Mouse (Mus musculus): ENCODE data around the gene Srsf2. TPM values are rescaled to one million over a fixed set of nuclear protein-coding genes. Genes with fewer than 3 reads are reported as not detected.
A peak's percentile ranks its signal among the peaks of the same experiment; 100 is the strongest.
"Not testable (repeated sequence)": the region's sequence is repeated elsewhere in the genome, so short reads cannot be mapped to it uniquely, and the experiment has no call there.

Gene Srsf2
- total RNA-seq, 2 experiments from 2014 or later = 222 to 286 TPM

GRCm38 (mm10) chr11:116854279-116854678, 1.4 kb upstream of the Srsf2 start:
- no peak for DNase-seq

GRCm38 (mm10) chr11:116853512-116853928, 626 bp upstream of the Srsf2 start:
- peak; percentile 99 for DNase-seq

- DNase-seq = peak; percentile 91
Measured at GRCm38 (mm10) chr11:116852291-116852890, 503 bp downstream of the Srsf2 start, which contains the start of gene Mfsd11. TSS of gene Mfsd11 (plus strand) at chr11:116852440.

- no peak for DNase-seq
Measured at GRCm38 (mm10) chr11:116851576-116852290, 1.2 kb downstream of the Srsf2 start.

GRCm38 (mm10) chr11:116850833-116851477, 1.9 kb downstream of the Srsf2 start:
- DNase-seq = no peak

- DNase-seq = no peak
Measured at GRCm38 (mm10) chr11:116850085-116850484, 2.8 kb downstream of the Srsf2 start.

- no peak for DNase-seq
Measured at GRCm38 (mm10) chr11:116849587-116849986, 3.3 kb downstream of the Srsf2 start.

GRCm38 (mm10) chr11:116848877-116849178, 4.1 kb downstream of the Srsf2 start:
- DNase-seq = not testable (repeated sequence)

GRCm38 (mm10) chr11:116848086-116848876, 4.6 kb downstream of the Srsf2 start:
- DNase-seq = no peak

- no peak for DNase-seq
Measured at GRCm38 (mm10) chr11:116847187-116848085, 5.5 kb downstream of the Srsf2 start.

GRCm38 (mm10) chr11:116846593-116847181, 6.2 kb downstream of the Srsf2 start:
- DNase-seq = no peak

- DNase-seq = peak; percentile 97
Measured at GRCm38 (mm10) chr11:116843261-116844233, 9.3 kb downstream of the Srsf2 start, which contains the start of the genes Mettl23 and Jmjd6. TSS of gene Mettl23 (plus strand) at chr11:116843278. TSS of gene Jmjd6 (minus strand) at chr11:116843449.

- DNase-seq = peak; percentile 78
Measured at GRCm38 (mm10) chr11:116842531-116843260, 10.2 kb downstream of the Srsf2 start.

- DNase-seq = no peak
Measured at GRCm38 (mm10) chr11:116840748-116841147, 12.1 kb downstream of the Srsf2 start.

GRCm38 (mm10) chr11:116839601-116840000, 13.3 kb downstream of the Srsf2 start:
- no peak for DNase-seq

- no peak for DNase-seq
Measured at GRCm38 (mm10) chr11:116838936-116839335, 14.0 kb downstream of the Srsf2 start.

GRCm38 (mm10) chr11:116837441-116837840, 15.5 kb downstream of the Srsf2 start:
- DNase-seq = no peak

- DNase-seq = no peak
Measured at GRCm38 (mm10) chr11:116836283-116836682, 16.6 kb downstream of the Srsf2 start.

- DNase-seq = no peak
Measured at GRCm38 (mm10) chr11:116834954-116835353, 17.9 kb downstream of the Srsf2 start.
